26 mouse cellular contexts compared by ENCODE assay signal in the genomic region with DNA sequence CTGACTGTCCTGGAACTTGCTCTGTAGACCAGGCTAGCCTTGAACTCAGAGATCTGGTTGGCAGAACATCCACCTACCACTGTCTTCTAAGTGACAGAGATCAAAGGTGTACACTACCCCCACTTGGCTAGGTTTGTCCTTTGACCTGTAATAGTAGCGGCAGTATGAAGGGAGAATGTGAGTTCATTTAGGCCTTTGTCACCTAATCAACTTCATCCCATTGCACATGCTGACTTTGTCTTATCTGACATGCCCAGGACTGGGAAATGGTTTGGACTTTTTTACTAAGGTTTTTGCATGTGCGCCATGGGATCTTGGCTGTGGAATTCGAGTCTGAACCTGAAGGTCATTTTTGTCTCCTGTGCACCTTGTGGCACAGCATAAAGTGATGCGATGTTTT. TPM values are rescaled to one million over a fixed set of nuclear protein-coding genes. Genes with fewer than 3 reads are reported as not detected.
DNase-seq lines count a peak whose midpoint lies in the region; ATAC-seq and TF ChIP-seq lines count a peak whose summit lies in the region.
"Had no signal": no experiment of that assay in that cellular context is flagged by ENCODE, and none has a peak within 500 bp of the region (broad histone marks: within the 10 kb centered on the region; RNA-seq: fewer than 3 reads in every experiment).

No protein-coding gene starts in this region.

- TF ChIP-seq CTCF in MEL (IDR thresholded peaks at IDR 0.05 in 2 of 3, conservative IDR thresholded peaks at IDR 0.05 in 1 of 3; ENCODE audit: control insufficient read depth in 1 of 3, insufficient read depth in 1 of 3, low read depth in 2 of 3, low read length in 3 of 3, poor library complexity in 1 of 3, severe bottlenecking in 1 of 3): no peak

- H3K4me3 ChIP-seq in MEL (ENCODE audit: control insufficient read depth in 1 of 2, insufficient read depth in 1 of 2, low read depth in 2 of 2, low read length in 2 of 2): no peak overlapping the region
- H3K4me3 ChIP-seq in liver, embryonic 13.5 days (replicated peaks): no peak overlapping the region
- H3K4me3 ChIP-seq: forebrain, embryonic 10.5 days; forebrain, embryonic 15.5 days; heart, adult 2 months; heart, embryonic 12.5 days; hindbrain, embryonic 10.5 days; intestine, embryonic 15.5 days; limb, embryonic 15.5 days; lung, embryonic 15.5 days; midbrain, embryonic 13.5 days; neural tube, embryonic 13.5 days had no signal

- no peak for TF ChIP-seq RAD21 in MEL (IDR thresholded peaks at IDR 0.05; ENCODE audit: low read depth, low read length)

- DNase-seq in MEL (ENCODE audit: low read depth, low spot score): no peak
- DNase-seq in c-Kit-positive CD71-positive TER-119-positive erythroid progenitor cells, embryonic 14.5 days (ENCODE audit: low spot score): peak; percentile 43
- peak; percentile 14 for DNase-seq in liver, embryonic 13.5 days
- no peak for DNase-seq in left cerebral cortex, postnatal 10 days (ENCODE audit: extremely low spot score in 1 of 2, low spot score in 2 of 2)
- no peak for DNase-seq in ovary, adult 18-20 months (ENCODE audit: low spot score)
- no peak for DNase-seq in gastrocnemius, adult 18-20 months (ENCODE audit: low spot score)
- DNase-seq: adrenal gland, adult 8-10 months; B cell, adult 2 months; cerebellum, adult 11 months; cerebellum, postnatal 36 days; heart, adult 2 months; kidney, adult 8-10 months; kidney, postnatal 10 days; left cerebral cortex, postnatal 4 days; thymus, postnatal 14 days had no signal

- TF ChIP-seq POLR2A in MEL (IDR thresholded peaks at IDR 0.05; ENCODE audit: control insufficient read depth in 1 of 2, insufficient read depth in 1 of 2, low read depth in 1 of 2, low read length in 2 of 2, poor library complexity in 1 of 2): no peak

- no peak for TF ChIP-seq EP300 in MEL (IDR thresholded peaks at IDR 0.05; ENCODE audit: low read depth in 1 of 2, low read length in 2 of 2)

- H3K79me2 ChIP-seq in MEL (ENCODE audit: control insufficient read depth, insufficient read depth, low read length, poor library complexity): peaks cover 84% of the 10 kb centered on the region

- intact Hi-C loops in left cerebral cortex, postnatal 10 days (cut with DNase I): no loop called here

- H3K27me3 ChIP-seq in MEL (ENCODE audit: control insufficient read depth in 1 of 2, insufficient read depth in 2 of 2, low read length in 2 of 2): no peaks in the 10 kb centered on the region
- H3K27me3 ChIP-seq in liver, embryonic 13.5 days: no peaks in the 10 kb centered on the region
- H3K27me3 ChIP-seq: forebrain, embryonic 15.5 days; heart, embryonic 12.5 days; intestine, embryonic 15.5 days; limb, embryonic 15.5 days; lung, embryonic 15.5 days; midbrain, embryonic 13.5 days; neural tube, embryonic 13.5 days had no signal

- no peak overlapping the region for H3K27ac ChIP-seq in MEL (ENCODE audit: control insufficient read depth, low read depth, low read length)
- no peak overlapping the region for H3K27ac ChIP-seq in liver, embryonic 13.5 days
- H3K27ac ChIP-seq: forebrain, embryonic 10.5 days; forebrain, embryonic 15.5 days; heart, adult 2 months; hindbrain, embryonic 10.5 days; intestine, embryonic 15.5 days; limb, embryonic 15.5 days; lung, embryonic 15.5 days; midbrain, embryonic 13.5 days; neural tube, embryonic 13.5 days had no signal

- H3K4me2 ChIP-seq in liver, embryonic 13.5 days: 0 out of 2 replicates have a peak overlapping the region, but pooled peaks have one; percentile 19
- H3K4me2 ChIP-seq: forebrain, embryonic 15.5 days; heart, embryonic 12.5 days; intestine, embryonic 15.5 days; limb, embryonic 15.5 days; lung, embryonic 15.5 days; midbrain, embryonic 13.5 days; neural tube, embryonic 13.5 days had no signal

- H3K4me1 ChIP-seq in MEL (ENCODE audit: control insufficient read depth in 1 of 2, insufficient read depth in 2 of 2, low read length in 2 of 2): peaks cover 2 to 27% of the 10 kb centered on the region in 2 experiments
- H3K4me1 ChIP-seq in liver, embryonic 13.5 days (replicated peaks): peaks cover 60% of the 10 kb centered on the region

- WGBS in liver, embryonic 13.5 days (ENCODE audit: insufficient replicate concordance): 44% methylated on average over 4 of the region's 4 CpGs

- ATAC-seq in liver, embryonic 13.5 days (ENCODE audit: low read depth): peak; percentile 52; the same call in 1 of the 2 replicates
- peak; percentile 49 for ATAC-seq in megakaryocyte-erythroid progenitor cell, adult 5-6 weeks (replicated peaks; ENCODE audit: low FRiP score, low TSS enrichment, poor library complexity, severe bottlenecking)
- ATAC-seq: forebrain, embryonic 15.5 days; hindbrain, embryonic 16.5 days; intestine, embryonic 15.5 days; midbrain, embryonic 13.5 days had no signal

- no peaks in the 10 kb centered on the region for H3K9me3 ChIP-seq in MEL (replicated peaks; ENCODE audit: insufficient read depth, low read length)
- H3K9me3 ChIP-seq in liver, embryonic 13.5 days (replicated peaks): no peaks in the 10 kb centered on the region
- H3K9me3 ChIP-seq: forebrain, embryonic 15.5 days; heart, embryonic 12.5 days; intestine, embryonic 15.5 days; limb, embryonic 15.5 days; lung, embryonic 15.5 days; midbrain, embryonic 13.5 days; neural tube, embryonic 13.5 days had no signal

- peaks cover 4 to 52% of the 10 kb centered on the region in 2 experiments for H3K36me3 ChIP-seq in MEL (ENCODE audit: control insufficient read depth in 1 of 2, insufficient read depth in 2 of 2, low read length in 2 of 2)
- no peaks in the 10 kb centered on the region; the same call in 1 of the 2 replicates for H3K36me3 ChIP-seq in liver, embryonic 13.5 days
- H3K36me3 ChIP-seq: forebrain, embryonic 15.5 days; intestine, embryonic 15.5 days; midbrain, embryonic 13.5 days; neural tube, embryonic 13.5 days had no signal

- no peak overlapping the region for H3K9ac ChIP-seq in MEL (ENCODE audit: control insufficient read depth, low read depth, low read length, poor library complexity, severe bottlenecking)
- no peak overlapping the region for H3K9ac ChIP-seq in liver, embryonic 13.5 days
- H3K9ac ChIP-seq: forebrain, embryonic 15.5 days; heart, embryonic 12.5 days; intestine, embryonic 15.5 days; limb, embryonic 15.5 days; lung, embryonic 15.5 days; midbrain, embryonic 13.5 days; neural tube, embryonic 13.5 days had no signal

TF ChIP-seq in MEL, 35 proteins besides CTCF, POLR2A, EP300 and RAD21:
- TF ChIP-seq POLR2AphosphoS5 (IDR thresholded peaks at IDR 0.05; ENCODE audit: borderline replicate concordance, low read depth, low read length) (no peak), MXI1 (IDR thresholded peaks at IDR 0.05; ENCODE audit: low read depth, low read length) (no peak), E2F4 (IDR thresholded peaks at IDR 0.05; ENCODE audit: borderline replicate concordance, low read depth, low read length) (no peak), NELFE (IDR thresholded peaks at IDR 0.05; ENCODE audit: low read depth, low read length) (no peak), MYC (IDR thresholded peaks at IDR 0.05; ENCODE audit: low read depth, low read length) (no peak), ZNF384 (IDR thresholded peaks at IDR 0.05; ENCODE audit: low read depth, low read length) (no peak), TCF12 (IDR thresholded peaks at IDR 0.05; ENCODE audit: low read depth, low read length) (peak; percentile 59; the same call in 1 of the 2 replicates), GATA1 (IDR thresholded peaks at IDR 0.05; ENCODE audit: low read depth, low read length) (0 out of 2 replicates have a peak, but pooled peaks have one; percentile 28), RCOR1 (IDR thresholded peaks at IDR 0.05; ENCODE audit: low read depth, low read length) (no peak), BHLHE40 (IDR thresholded peaks at IDR 0.05; ENCODE audit: borderline replicate concordance, low read depth, low read length) (no peak), KAT2A (conservative IDR thresholded peaks at IDR 0.05; ENCODE audit: low read depth, low read length) (no peak), ZC3H11A (IDR thresholded peaks at IDR 0.05; ENCODE audit: low read depth, low read length) (no peak), UBTF (IDR thresholded peaks at IDR 0.05; ENCODE audit: borderline replicate concordance, insufficient read depth, low read depth, low read length) (no peak), NRF1 (IDR thresholded peaks at IDR 0.05; ENCODE audit: insufficient read depth, low read depth, low read length, poor library complexity, severe bottlenecking) (no peak), TBP (IDR thresholded peaks at IDR 0.05; ENCODE audit: low read depth, low read length) (no peak), ELF1 (IDR thresholded peaks at IDR 0.05; ENCODE audit: low read depth, low read length) (no peak), TAL1 (IDR thresholded peaks at IDR 0.05; ENCODE audit: low read length) (peak; percentile 65), MAX (IDR thresholded peaks at IDR 0.05; ENCODE audit: low read length) (no peak), ETS1 (IDR thresholded peaks at IDR 0.05; ENCODE audit: low read depth, low read length) (no peak), MEF2A (IDR thresholded peaks at IDR 0.05; ENCODE audit: extremely low read depth, insufficient replicate concordance, low read depth, low read length, poor library complexity, severe bottlenecking) (no peak), SMC3 (IDR thresholded peaks at IDR 0.05; ENCODE audit: low read depth, low read length) (no peak)

RNA-seq across cellular contexts. Expression of gene Tbl1xr1, which starts 6.4 kb away (rescaled TPM):
- total RNA-seq in MEL (2012; rRNA removed): 45.6 and 58.2 TPM in 2 replicates
- 100 to 1,000 TPM in 1 of 2 experiments, 10 to 100 TPM in 1; 33.9 to 185 TPM for polyA plus RNA-seq in MEL (2012; ENCODE audit: insufficient read depth in 1 of 2, insufficient read length in 2 of 2, low read depth in 1 of 2, low replicate concordance in 2 of 2, missing spikeins in 1 of 2)
- polyA plus RNA-seq in liver, embryonic 13.5 days (2015; fragmentation: Nextera tagmentation; extraction: Ambion mirVana): 5.0 and 8.5 TPM in 2 replicates
- 51.8 and 68.9 TPM in 2 replicates for total RNA-seq in megakaryocyte-erythroid progenitor cell, adult 5-6 weeks (2014; fragmentation: Nextera tagmentation)
- total RNA-seq in megakaryocyte-erythroid progenitor cell, adult 5-6 weeks (2017): 67.5 and 70.0 TPM in 2 replicates
- 100 to 1,000 TPM in 1 of 2 experiments, 10 to 100 TPM in 1; 96.8 to 119 TPM for total RNA-seq in left cerebral cortex, postnatal 10 days (2021)
- total RNA-seq in gastrocnemius, adult 18-20 months (2021): 10 to 100 TPM; 52.9 to 55.5 TPM

Comparison
In these comparisons a context has a peak if more than half of its experiments do, and no peak if none do; other contexts are left out.
1. DNase-seq: peak in c-Kit-positive CD71-positive TER-119-positive erythroid progenitor cells, embryonic 14.5 days (single experiment) and liver, embryonic 13.5 days (single experiment); none in MEL (single experiment), left cerebral cortex, postnatal 10 days (0 of 2), ovary, adult 18-20 months (single experiment) and gastrocnemius, adult 18-20 months (single experiment).